Mouse (Mus musculus): Measurements from ENCODE around the gene Smim6.

Gene Smim6

DNA sequence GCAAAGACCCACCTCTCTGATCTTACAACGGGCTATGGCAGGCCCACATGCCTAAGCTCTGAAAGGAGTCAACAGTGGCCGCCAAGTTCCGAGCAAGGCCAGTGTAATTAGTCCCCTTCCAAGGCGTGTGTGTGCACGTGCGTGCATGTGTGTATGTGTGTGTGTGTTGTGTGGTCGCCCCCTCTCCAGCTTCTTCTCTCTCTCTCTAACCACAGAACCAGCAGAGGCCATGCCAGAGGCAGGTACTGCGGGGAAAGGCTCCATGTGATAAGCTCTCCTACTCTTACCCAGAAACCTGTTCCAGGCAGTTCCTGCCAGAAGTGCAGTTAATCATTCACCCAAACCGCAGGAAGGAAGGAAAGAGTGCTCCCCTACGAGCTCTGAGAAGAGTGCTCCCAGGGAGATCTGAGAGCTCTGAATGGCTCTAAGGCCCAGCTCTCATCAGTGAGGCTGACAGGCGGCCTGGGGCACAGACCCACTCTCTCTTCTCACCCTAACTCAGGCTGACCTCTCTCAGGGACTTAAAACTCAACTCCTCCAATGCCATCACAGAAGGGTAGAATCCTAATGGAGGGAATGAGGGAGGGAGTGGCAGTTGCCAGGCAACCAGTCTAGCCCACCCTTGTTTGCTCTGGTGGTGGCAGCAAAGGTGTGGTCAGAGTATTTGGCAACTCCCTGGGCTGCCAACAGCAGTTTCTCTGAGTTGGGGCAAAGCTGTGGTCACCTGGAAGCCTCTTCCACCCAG, at the start of gene Smim6:
TSS of gene Smim6 (plus strand) at position 386 of the 745 bp plus-strand sequence.
- no peak for DNase-seq (ENCODE audit: inconsistent ontology term)

- no peak for DNase-seq (ENCODE audit: inconsistent ontology term)
Measured at GRCm38 (mm10) chr11:115863895-115864294, 47.9 kb upstream of the Smim6 start.

DNA sequence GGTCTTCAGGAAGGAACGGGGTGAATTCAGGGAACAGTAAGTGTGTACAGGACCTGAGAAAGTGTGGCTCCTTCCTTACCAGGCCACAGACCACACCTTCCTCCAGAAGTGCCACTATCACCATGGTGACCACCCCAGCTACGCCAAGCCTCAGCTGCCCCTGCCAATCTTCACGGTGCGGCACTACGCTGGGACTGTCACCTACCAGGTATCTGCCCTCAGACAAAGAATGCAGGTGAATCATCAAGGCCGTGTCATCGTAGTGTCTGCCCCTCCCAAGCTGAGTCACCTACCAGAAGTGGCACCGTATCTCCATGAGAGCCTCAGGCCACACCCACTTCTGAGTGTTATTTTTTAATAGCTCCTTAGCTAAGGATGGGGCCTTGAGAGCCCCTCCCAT, 42.4 kb upstream of the Smim6 start:
- no peak for DNase-seq (ENCODE audit: inconsistent ontology term)

DNA sequence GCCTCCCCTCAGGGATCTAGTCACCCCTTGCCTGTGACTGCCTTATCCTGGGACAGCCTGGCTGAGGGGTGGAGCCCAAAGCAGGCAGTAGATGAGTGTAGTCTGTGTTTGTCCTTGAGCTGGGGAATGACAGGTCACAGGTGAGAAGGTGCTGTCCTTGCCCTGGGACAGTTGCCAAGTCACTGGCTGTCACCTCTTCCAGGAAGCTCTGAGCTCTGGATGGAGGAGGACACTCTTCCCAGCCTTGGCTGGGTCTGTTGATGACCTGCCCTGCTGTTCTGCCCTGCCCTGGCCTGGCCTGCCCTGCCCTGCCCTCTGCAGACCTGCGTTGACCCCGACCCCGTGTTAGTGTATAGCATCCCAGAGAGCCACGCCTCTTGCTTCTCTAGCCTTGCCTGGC, 39.4 kb upstream of the Smim6 start:
- DNase-seq (ENCODE audit: inconsistent ontology term) = no peak

DNA sequence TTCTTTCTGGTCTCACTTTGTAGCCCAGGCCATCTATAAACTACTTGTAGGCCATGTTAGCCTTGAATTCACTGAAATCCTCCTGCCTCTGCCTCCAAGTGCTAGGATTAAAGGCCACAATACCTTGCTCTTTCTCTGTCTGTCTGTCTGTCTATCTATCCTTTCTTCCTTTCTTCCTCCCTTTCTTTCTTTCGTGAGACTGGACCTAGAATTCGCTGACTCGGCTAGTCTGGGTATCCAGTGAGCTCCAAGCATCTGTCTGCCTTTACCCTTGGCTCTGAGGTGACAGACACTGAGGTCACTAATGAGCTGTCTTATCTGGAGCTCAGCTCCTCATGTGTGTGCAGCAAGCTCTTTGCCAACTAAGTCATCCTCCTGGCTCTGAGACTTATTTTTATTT, 35.9 kb upstream of the Smim6 start:
- DNase-seq (ENCODE audit: inconsistent ontology term) = no peak

- no peak for DNase-seq (ENCODE audit: inconsistent ontology term)
Measured at GRCm38 (mm10) chr11:115876438-115876837, 35.4 kb upstream of the Smim6 start.

GRCm38 (mm10) chr11:115877174-115877755, 34.6 kb upstream of the Smim6 start:
- DNase-seq (ENCODE audit: inconsistent ontology term) = no peak

- no peak for DNase-seq (ENCODE audit: inconsistent ontology term)
Measured at GRCm38 (mm10) chr11:115878071-115878470, 33.7 kb upstream of the Smim6 start.

GRCm38 (mm10) chr11:115881002-115881401, 30.8 kb upstream of the Smim6 start:
- DNase-seq (ENCODE audit: inconsistent ontology term) = peak; percentile 25

GRCm38 (mm10) chr11:115883251-115883650, 28.6 kb upstream of the Smim6 start:
- DNase-seq (ENCODE audit: inconsistent ontology term) = no peak

GRCm38 (mm10) chr11:115884361-115884760, 27.5 kb upstream of the Smim6 start:
- no peak for DNase-seq (ENCODE audit: inconsistent ontology term)

DNA sequence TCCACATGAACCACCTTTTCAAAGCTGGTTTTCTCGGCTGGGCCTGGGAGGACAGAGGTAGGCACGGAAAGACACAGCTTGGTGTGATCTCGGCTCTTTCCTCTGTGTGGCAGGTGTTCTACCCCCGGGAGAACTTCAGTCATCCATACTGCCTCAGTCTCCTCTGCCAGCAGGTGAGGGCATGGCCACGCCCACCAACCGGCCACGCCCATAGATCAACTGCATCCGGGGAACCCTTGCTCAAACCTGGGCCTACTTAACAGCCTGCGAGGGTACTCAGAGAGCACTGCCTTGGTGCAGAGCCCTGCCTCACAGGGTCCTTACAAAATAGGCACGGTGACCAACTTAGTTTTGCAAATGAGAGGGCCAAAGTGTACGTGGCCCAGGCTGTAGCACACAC, 26.5 kb upstream of the Smim6 start:
- DNase-seq (ENCODE audit: inconsistent ontology term) = no peak

- no peak for DNase-seq (ENCODE audit: inconsistent ontology term)
Measured at GRCm38 (mm10) chr11:115886446-115886845, 25.4 kb upstream of the Smim6 start.

GRCm38 (mm10) chr11:115888020-115888419, 23.8 kb upstream of the Smim6 start:
- DNase-seq (ENCODE audit: inconsistent ontology term) = no peak

DNA sequence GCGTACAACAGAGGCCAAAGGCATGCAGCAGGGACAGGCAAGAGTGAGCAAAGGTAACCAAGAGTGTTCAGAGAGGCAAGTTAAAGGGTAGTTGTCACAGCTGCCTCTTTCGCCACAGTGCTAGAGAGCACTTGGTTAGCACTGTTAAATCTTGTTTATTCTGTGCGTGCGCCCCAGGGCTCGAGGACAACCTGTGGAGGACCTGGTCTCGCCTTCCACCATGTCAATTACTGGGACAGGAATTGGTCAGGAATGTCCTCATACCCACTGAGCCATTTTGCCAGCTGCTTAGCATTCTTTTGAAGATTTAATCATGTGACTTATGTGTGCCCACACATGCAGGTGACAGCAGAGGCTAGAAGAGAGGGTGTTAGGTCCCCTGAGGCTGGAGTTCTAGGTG, 22.7 kb upstream of the Smim6 start:
- no peak for DNase-seq (ENCODE audit: inconsistent ontology term)

DNA sequence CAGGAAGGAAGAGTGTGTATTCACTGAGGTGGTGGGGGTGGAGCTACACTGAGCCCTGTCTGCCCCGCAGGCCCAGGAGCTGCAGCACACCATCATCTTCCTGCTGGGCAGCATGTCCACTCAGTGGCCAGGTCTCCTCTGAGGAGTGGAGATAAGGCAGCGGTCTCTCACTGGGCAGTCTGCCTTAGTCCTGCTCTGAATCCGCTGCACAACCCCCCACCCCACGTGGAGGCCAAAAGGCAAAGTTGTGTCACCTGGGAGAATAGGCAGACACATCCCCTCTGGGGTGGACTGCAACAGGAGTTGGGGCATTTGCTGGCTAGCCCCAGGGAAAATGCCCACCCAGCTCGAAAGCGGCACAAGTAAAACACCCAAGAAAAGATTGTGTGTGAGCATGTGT, 19.6 kb upstream of the Smim6 start:
- no peak for DNase-seq (ENCODE audit: inconsistent ontology term)

DNA sequence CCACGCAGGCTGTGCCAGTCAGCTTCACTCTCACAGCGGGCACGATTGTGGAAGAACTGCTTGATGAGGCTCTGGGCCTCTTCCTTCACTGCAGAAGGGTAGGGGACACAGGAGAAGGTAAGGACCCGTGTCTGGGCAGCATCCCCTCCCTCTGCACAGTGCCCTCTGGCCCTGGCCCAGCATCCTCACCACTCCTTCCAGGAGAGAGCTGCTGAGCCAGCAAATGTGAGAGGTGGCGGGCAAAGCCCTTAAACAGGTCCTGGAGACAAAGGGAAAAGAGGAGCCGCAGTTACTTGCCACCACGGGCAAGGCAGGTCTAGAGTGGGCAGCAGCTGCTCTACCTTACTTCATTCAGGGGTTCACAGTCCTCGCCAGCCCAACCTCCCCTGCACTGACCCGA, 18.7 kb upstream of the Smim6 start:
- DNase-seq (ENCODE audit: inconsistent ontology term) = no peak

- no peak for DNase-seq (ENCODE audit: inconsistent ontology term)
Measured at GRCm38 (mm10) chr11:115894755-115895520, 16.9 kb upstream of the Smim6 start.

DNA sequence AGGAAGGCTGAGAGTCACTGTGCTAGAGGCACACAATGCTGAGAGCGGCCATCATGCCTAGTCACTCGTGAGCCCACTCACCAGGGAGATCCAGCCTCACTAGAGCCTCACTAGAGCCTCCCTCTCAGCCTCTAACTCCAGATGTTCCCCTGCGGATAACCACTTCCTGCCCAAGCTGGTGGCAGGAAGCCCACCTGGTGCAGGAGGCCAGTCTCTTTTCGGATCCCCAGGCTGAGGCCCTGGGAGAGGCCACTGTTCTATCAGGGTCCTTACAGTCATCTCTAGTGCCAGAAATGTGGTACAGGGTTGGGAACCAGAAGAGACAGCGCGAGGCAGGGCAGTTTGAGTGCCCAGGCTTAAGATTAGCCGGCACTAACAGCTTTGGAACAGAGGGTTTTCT, 13.4 kb upstream of the Smim6 start:
- DNase-seq (ENCODE audit: inconsistent ontology term) = no peak

DNA sequence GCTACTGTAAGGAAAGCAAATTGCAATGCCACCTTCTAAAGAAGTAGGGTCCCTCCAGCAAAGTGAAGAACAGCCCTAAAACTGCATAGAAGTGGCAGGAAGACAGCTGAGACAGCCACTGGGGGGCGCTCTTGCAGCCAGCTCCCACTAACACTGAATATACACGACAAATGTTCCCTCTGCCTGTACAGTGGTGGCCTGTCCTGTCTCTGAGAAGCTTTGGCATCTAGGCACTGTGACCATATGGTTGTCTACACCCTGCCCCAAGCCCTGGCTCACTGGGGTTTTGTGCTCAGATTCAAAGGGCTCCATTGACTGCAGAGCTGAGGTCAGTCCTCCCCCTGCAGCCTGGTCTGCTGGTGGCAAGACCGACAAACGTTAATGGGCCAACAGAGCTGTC, 12.9 kb upstream of the Smim6 start:
- peak; percentile 9 for DNase-seq (ENCODE audit: inconsistent ontology term)

- peak; percentile 65 for DNase-seq (ENCODE audit: inconsistent ontology term)
Measured at GRCm38 (mm10) chr11:115899486-115900266, 12.1 kb upstream of the Smim6 start, which contains the start of gene Smim5. Gene Smim5, plus strand, starts transcription at chr11:115899966.

Measured in Muller cell, postnatal 12 days (primary cell).